Mouse (Mus musculus): ENCODE results near the gene Gper1. TPM values are rescaled to one million over a fixed set of nuclear protein-coding genes. Genes with fewer than 3 reads are reported as not detected.

The Gper1 gene
- not detected for total RNA-seq (2023)

GRCm38 (mm10) chr5:139423026-139423865 is at the start of gene Gper1:
TSS of gene Gper1 (plus strand) at chr5:139423151.

GRCm38 (mm10) chr5:139377468-139378270 is 45.3 kb upstream of the Gper1 start, which contains the start of gene Gpr146:
TSS of gene Gpr146 (plus strand) at chr5:139377697.

GRCm38 (mm10) chr5:139404801-139405401 is 18.1 kb upstream of the Gper1 start, which contains the start of gene C130050O18Rik:
TSS of gene C130050O18Rik (plus strand) at chr5:139405280.

GRCm38 (mm10) chr5:139460384-139461067 is 37.6 kb downstream of the Gper1 start, which contains the start of gene 3110082I17Rik:
TSS of gene 3110082I17Rik (minus strand) at chr5:139460527.

Other genes starting within 250 kb of the Gper1 start
- 75.1 TPM for gene Sun1, start 222.5 kb upstream of the Gper1 start, total RNA-seq (2023)
- 36.8 TPM for gene Get4, start 170.8 kb upstream of the Gper1 start, total RNA-seq (2023)
- 2.6 TPM for gene Adap1, start 97.5 kb upstream of the Gper1 start, total RNA-seq (2023)
- gene Cox19, start 71.7 kb upstream of the Gper1 start, total RNA-seq (2023): 17.8 TPM
- not detected for gene Cyp2w1, start 70.5 kb upstream of the Gper1 start, total RNA-seq (2023)
- 28.8 TPM for gene Gpr146, start 45.5 kb upstream of the Gper1 start, total RNA-seq (2023)
- gene C130050O18Rik, start 17.9 kb upstream of the Gper1 start, total RNA-seq (2023): not detected
- 5.2 TPM for gene 3110082I17Rik, start 37.4 kb downstream of the Gper1 start, total RNA-seq (2023)
- 74.3 TPM for gene Zfand2a, start 61.4 kb downstream of the Gper1 start, total RNA-seq (2023)
- not detected for gene Uncx, start 120.3 kb downstream of the Gper1 start, total RNA-seq (2023)